Mouse (Mus musculus): ENCODE results near the gene Hk1.

DNA sequence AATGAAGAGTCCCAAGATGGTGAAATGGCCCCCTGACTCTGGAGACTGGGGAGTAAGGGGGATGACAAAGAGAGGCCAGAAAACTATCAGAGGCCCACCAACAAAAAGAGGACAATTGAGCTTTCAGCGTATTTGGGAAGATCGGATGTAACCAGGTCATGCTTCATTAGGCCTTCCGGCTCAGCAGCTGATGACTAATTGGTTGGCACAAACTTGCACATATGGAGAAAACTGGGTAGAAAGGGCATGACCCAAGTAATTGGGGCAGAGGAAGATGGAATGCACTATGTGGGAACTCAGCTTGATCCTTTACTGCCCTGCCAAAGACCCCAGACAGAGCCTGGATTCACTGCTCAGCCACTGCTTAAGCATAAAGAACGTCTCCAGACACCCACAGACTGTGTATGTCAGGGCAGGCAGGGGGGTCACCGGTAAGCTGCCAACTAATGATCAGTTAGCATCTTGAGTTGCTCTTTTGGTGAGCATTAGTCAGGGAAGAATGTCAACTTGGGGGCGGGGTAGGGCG lies 39.2 kb upstream of the Hk1 start:
- TF ChIP-seq CTCF (IDR thresholded peaks at IDR 0.05; ENCODE audit: low read depth, low read length) (no peak), EP300 (IDR thresholded peaks at IDR 0.05; ENCODE audit: insufficient read depth, low read depth, low read length) (no peak), POLR2A (IDR thresholded peaks at IDR 0.05; ENCODE audit: insufficient read depth, low read length) (no peak)

All from ES-Bruce4 (cell line).